Mouse (Mus musculus): ENCODE measurements at regions not wholly inside any gene's neighbourhood (a gene's known extent, or its start where the extent isn't known, plus 50 kb on each side); places are given as distances from the start of the nearest gene placed in this dataset.
A peak's percentile ranks its signal among the peaks of the same experiment; 100 is the strongest.

GRCm38 (mm10) chr12:65571633-65572032 is 346.3 kb downstream of the Wdr20rt start:
- no peaks in the 10 kb centered on the region for H3K27me3 ChIP-seq (replicated peaks; ENCODE audit: control insufficient read depth, insufficient read depth, low read length)
- H3K4me1 ChIP-seq (ENCODE audit: control insufficient read depth, insufficient read depth, low read length): no peaks in the 10 kb centered on the region
- WGBS: 90% methylated on average over 1 of the region's 1 CpGs
- H3K9me3 ChIP-seq (replicated peaks; ENCODE audit: control insufficient read depth, low read length): no peaks in the 10 kb centered on the region
- H3K4me2 ChIP-seq (ENCODE audit: low read length): no peak overlapping the region
- no peak overlapping the region for H3K4me3 ChIP-seq (ENCODE audit: low read depth, low read length)
- no peak overlapping the region for H3K9ac ChIP-seq (ENCODE audit: low read length)
- no peak for DNase-seq (ENCODE audit: low spot score)
- no peaks in the 10 kb centered on the region for H3K36me3 ChIP-seq (ENCODE audit: control insufficient read depth, insufficient read depth, low read length)
- ATAC-seq: no peak
- H3K27ac ChIP-seq (ENCODE audit: low read depth, low read length): no peak overlapping the region

- Histone ChIP-seq H3K27ac (ENCODE audit: low read depth, low read length) (no peak overlapping the region), H3K36me3 (ENCODE audit: control insufficient read depth, insufficient read depth, low read length) (no peaks in the 10 kb centered on the region), H3K4me3 (ENCODE audit: low read depth, low read length) (no peak overlapping the region), H3K9me3 (replicated peaks; ENCODE audit: control insufficient read depth, low read length) (no peaks in the 10 kb centered on the region), H3K27me3 (replicated peaks; ENCODE audit: control insufficient read depth, insufficient read depth, low read length) (no peaks in the 10 kb centered on the region), H3K9ac (ENCODE audit: low read length) (no peak overlapping the region), H3K4me1 (ENCODE audit: control insufficient read depth, insufficient read depth, low read length) (no peaks in the 10 kb centered on the region), H3K4me2 (ENCODE audit: low read length) (no peak overlapping the region)
- no peak for ATAC-seq
- DNase-seq (ENCODE audit: low spot score): no peak
- WGBS: 31% methylated on average over 1 of the region's 1 CpGs
Observed at GRCm38 (mm10) chr12:65593559-65593958, 368.2 kb downstream of the Wdr20rt start.

- 90% methylated on average over 3 of the region's 3 CpGs for WGBS
- no peaks in the 10 kb centered on the region for H3K27me3 ChIP-seq (replicated peaks; ENCODE audit: control insufficient read depth, insufficient read depth, low read length)
- ATAC-seq (no peak), DNase-seq (ENCODE audit: low spot score) (no peak)
- no peak overlapping the region for H3K27ac ChIP-seq (ENCODE audit: low read depth, low read length)
- no peaks in the 10 kb centered on the region for H3K9me3 ChIP-seq (replicated peaks; ENCODE audit: control insufficient read depth, low read length)
- H3K9ac ChIP-seq (ENCODE audit: low read length): no peak overlapping the region
- no peaks in the 10 kb centered on the region for H3K4me1 ChIP-seq (ENCODE audit: control insufficient read depth, insufficient read depth, low read length)
- H3K4me2 ChIP-seq (ENCODE audit: low read length): no peak overlapping the region
- H3K4me3 ChIP-seq (ENCODE audit: low read depth, low read length): no peak overlapping the region
- no peaks in the 10 kb centered on the region for H3K36me3 ChIP-seq (ENCODE audit: control insufficient read depth, insufficient read depth, low read length)
Observed at GRCm38 (mm10) chr12:65594075-65594474, 368.8 kb downstream of the Wdr20rt start.

GRCm38 (mm10) chr12:65644232-65644631 is 418.9 kb downstream of the Wdr20rt start:
- no peak overlapping the region for H3K4me3 ChIP-seq (ENCODE audit: low read depth, low read length)
- no peak overlapping the region for H3K9ac ChIP-seq (ENCODE audit: low read length)
- H3K36me3 ChIP-seq (ENCODE audit: control insufficient read depth, insufficient read depth, low read length): no peaks in the 10 kb centered on the region
- ATAC-seq (no peak), DNase-seq (ENCODE audit: low spot score) (no peak)
- no peaks in the 10 kb centered on the region for H3K4me1 ChIP-seq (ENCODE audit: control insufficient read depth, insufficient read depth, low read length)
- H3K4me2 ChIP-seq (ENCODE audit: low read length): no peak overlapping the region
- no peaks in the 10 kb centered on the region; the same call in 1 of the 2 replicates for H3K9me3 ChIP-seq (replicated peaks; ENCODE audit: control insufficient read depth, low read length)
- 94% methylated on average over 1 of the region's 1 CpGs for WGBS
- H3K27me3 ChIP-seq (replicated peaks; ENCODE audit: control insufficient read depth, insufficient read depth, low read length): no peaks in the 10 kb centered on the region
- H3K27ac ChIP-seq (ENCODE audit: low read depth, low read length): no peak overlapping the region

- Histone ChIP-seq H3K36me3 (ENCODE audit: control insufficient read depth, insufficient read depth, low read length) (no peaks in the 10 kb centered on the region), H3K4me2 (ENCODE audit: low read length) (no peak overlapping the region), H3K9ac (ENCODE audit: low read length) (no peak overlapping the region), H3K27ac (ENCODE audit: low read depth, low read length) (no peak overlapping the region), H3K9me3 (replicated peaks; ENCODE audit: control insufficient read depth, low read length) (no peaks in the 10 kb centered on the region), H3K27me3 (replicated peaks; ENCODE audit: control insufficient read depth, insufficient read depth, low read length) (no peaks in the 10 kb centered on the region), H3K4me3 (ENCODE audit: low read depth, low read length) (no peak overlapping the region), H3K4me1 (ENCODE audit: control insufficient read depth, insufficient read depth, low read length) (no peaks in the 10 kb centered on the region)
- no peak for ATAC-seq
- no peak for DNase-seq (ENCODE audit: low spot score)
- WGBS: 98% methylated on average over 1 of the region's 1 CpGs
Observed at GRCm38 (mm10) chr12:65656772-65657171, 431.5 kb downstream of the Wdr20rt start.

- Histone ChIP-seq H3K4me3 (ENCODE audit: low read depth, low read length) (no peak overlapping the region), H3K27ac (ENCODE audit: low read depth, low read length) (no peak overlapping the region), H3K9ac (ENCODE audit: low read length) (no peak overlapping the region), H3K9me3 (replicated peaks; ENCODE audit: control insufficient read depth, low read length) (no peaks in the 10 kb centered on the region), H3K36me3 (ENCODE audit: control insufficient read depth, insufficient read depth, low read length) (no peaks in the 10 kb centered on the region), H3K4me1 (ENCODE audit: control insufficient read depth, insufficient read depth, low read length) (no peaks in the 10 kb centered on the region), H3K4me2 (ENCODE audit: low read length) (no peak overlapping the region), H3K27me3 (replicated peaks; ENCODE audit: control insufficient read depth, insufficient read depth, low read length) (no peaks in the 10 kb centered on the region)
- DNase-seq (ENCODE audit: low spot score): peak; percentile 20
- WGBS: 31% methylated on average over 1 of the region's 1 CpGs
- ATAC-seq: no peak
Observed at GRCm38 (mm10) chr12:65671673-65672072, 446.4 kb downstream of the Wdr20rt start.

- Histone ChIP-seq H3K4me2 (ENCODE audit: low read length) (no peak overlapping the region), H3K9ac (ENCODE audit: low read length) (no peak overlapping the region), H3K27ac (ENCODE audit: low read depth, low read length) (no peak overlapping the region), H3K9me3 (replicated peaks; ENCODE audit: control insufficient read depth, low read length) (no peaks in the 10 kb centered on the region), H3K27me3 (replicated peaks; ENCODE audit: control insufficient read depth, insufficient read depth, low read length) (no peaks in the 10 kb centered on the region), H3K4me1 (ENCODE audit: control insufficient read depth, insufficient read depth, low read length) (no peaks in the 10 kb centered on the region), H3K36me3 (ENCODE audit: control insufficient read depth, insufficient read depth, low read length) (no peaks in the 10 kb centered on the region), H3K4me3 (ENCODE audit: low read depth, low read length) (no peak overlapping the region)
- ATAC-seq (peak; percentile 46; the same call in 1 of the 2 replicates), DNase-seq (ENCODE audit: low spot score) (peak; percentile 31)
- WGBS: 85% methylated on average over 2 of the region's 2 CpGs
Observed at GRCm38 (mm10) chr12:65673193-65673592, 447.9 kb downstream of the Wdr20rt start.

GRCm38 (mm10) chr12:65674916-65675660 is 449.8 kb downstream of the Wdr20rt start:
- H3K9me3 ChIP-seq (replicated peaks; ENCODE audit: control insufficient read depth, low read length): no peaks in the 10 kb centered on the region
- ATAC-seq (no peak), DNase-seq (ENCODE audit: low spot score) (no peak)
- H3K9ac ChIP-seq (ENCODE audit: low read length): no peak overlapping the region
- no peaks in the 10 kb centered on the region for H3K27me3 ChIP-seq (replicated peaks; ENCODE audit: control insufficient read depth, insufficient read depth, low read length)
- 82% methylated on average over 1 of the region's 1 CpGs for WGBS
- H3K4me1 ChIP-seq (ENCODE audit: control insufficient read depth, insufficient read depth, low read length): no peaks in the 10 kb centered on the region
- H3K36me3 ChIP-seq (ENCODE audit: control insufficient read depth, insufficient read depth, low read length): no peaks in the 10 kb centered on the region
- no peak overlapping the region for H3K4me3 ChIP-seq (ENCODE audit: low read depth, low read length)
- no peak overlapping the region for H3K27ac ChIP-seq (ENCODE audit: low read depth, low read length)
- no peak overlapping the region for H3K4me2 ChIP-seq (ENCODE audit: low read length)

- H3K9me3 ChIP-seq (replicated peaks; ENCODE audit: control insufficient read depth, low read length): no peaks in the 10 kb centered on the region
- H3K27ac ChIP-seq (ENCODE audit: low read depth, low read length): no peak overlapping the region
- DNase-seq (ENCODE audit: low spot score) (no peak), ATAC-seq (no peak)
- no peak overlapping the region for H3K9ac ChIP-seq (ENCODE audit: low read length)
- no peaks in the 10 kb centered on the region for H3K4me1 ChIP-seq (ENCODE audit: control insufficient read depth, insufficient read depth, low read length)
- H3K4me3 ChIP-seq (ENCODE audit: low read depth, low read length): no peak overlapping the region
- 72% methylated on average over 2 of the region's 2 CpGs for WGBS
- no peaks in the 10 kb centered on the region for H3K36me3 ChIP-seq (ENCODE audit: control insufficient read depth, insufficient read depth, low read length)
- H3K4me2 ChIP-seq (ENCODE audit: low read length): no peak overlapping the region
- no peaks in the 10 kb centered on the region for H3K27me3 ChIP-seq (replicated peaks; ENCODE audit: control insufficient read depth, insufficient read depth, low read length)
Observed at GRCm38 (mm10) chr12:65680335-65680734, 455.0 kb downstream of the Wdr20rt start.

Measured in forebrain, embryonic 14.5 days (tissue).